Mouse (Mus musculus) adrenal gland, adult 18-20 months (tissue): ENCODE data around the gene Prmt1. TPM values are rescaled to one million over a fixed set of nuclear protein-coding genes. Genes with fewer than 3 reads are reported as not detected.

ENCODE experiments used
- DNase-seq, 2 experiments: peaks; one replicate each; pipeline ENCODE4 v3.0.0; 2021 to 2022; ENCODE audit warnings: low spot score in 2 of 2
- microRNA-seq, 2 experiments: library from miRNA; unstranded; fragments of <30 nt; microRNA quantifications; one replicate each; pipeline ENCODE4 v1.2.0; 2021; ENCODE audit warnings: borderline number of aligned reads in 2 of 2
- total RNA-seq, 2 experiments: library from RNA; stranded (reverse); gene quantifications; 1 replicate in 1 of 2; 2 replicates in 1 of 2; pipeline ENCODE4 v1.2.3; 2021

Prmt1 gene
- total RNA-seq, 2 experiments from 2014 or later: 203 to 216 TPM

GRCm38 (mm10) chr7:44954091-44954885, 32.1 kb downstream of the Prmt1 start:
- DNase-seq: no peak

- no peak for DNase-seq
Observed at GRCm38 (mm10) chr7:44953561-44953960, 32.8 kb downstream of the Prmt1 start.

- DNase-seq: peak; percentile 86
Observed at GRCm38 (mm10) chr7:44952611-44953306, 33.6 kb downstream of the Prmt1 start.

- DNase-seq: peak; percentile 62 to 73
Observed at GRCm38 (mm10) chr7:44951960-44952359, 34.4 kb downstream of the Prmt1 start.

- no peak for DNase-seq
Observed at GRCm38 (mm10) chr7:44949922-44950321, 36.4 kb downstream of the Prmt1 start.

- no peak for DNase-seq
Observed at GRCm38 (mm10) chr7:44942904-44943303, 43.5 kb downstream of the Prmt1 start, which contains the start of gene Tsks. Gene Tsks, plus strand, starts transcription at chr7:44943204.

GRCm38 (mm10) chr7:44938680-44939079, 47.7 kb downstream of the Prmt1 start:
- DNase-seq: no peak

- DNase-seq: peak; percentile 92
Observed at GRCm38 (mm10) chr7:44929204-44930151, 56.9 kb downstream of the Prmt1 start, which contains the start of gene Ap2a1. Gene Ap2a1, minus strand, starts transcription at chr7:44929496.

GRCm38 (mm10) chr7:44928570-44928969, 57.8 kb downstream of the Prmt1 start:
- no peak for DNase-seq

Small RNAs within 50 kb of the gene (microRNA-seq; reads per million reads assigned to microRNA genes)
- gene Mir7054: 0.61 to 1.4 reads per million in 2 experiments

Other genes with a start within 250 kb of the Prmt1 start
- gene Vrk3, start 238.2 kb downstream of the Prmt1 start, total RNA-seq: 10 to 100 TPM; 40.4 to 42.1 TPM
- gene Zfp473, start 235.5 kb downstream of the Prmt1 start, total RNA-seq: under 1 TPM; 0.30 to 0.51 TPM
- 10 to 100 TPM; 48.5 to 52.7 TPM for gene Nup62, start 170.5 kb downstream of the Prmt1 start, total RNA-seq
- gene Il4i1, start 170.2 kb downstream of the Prmt1 start, total RNA-seq: 1 to 10 TPM; 1.6 to 2.6 TPM
- 100 to 1,000 TPM; 136 to 217 TPM for gene Atf5, start 169.9 kb downstream of the Prmt1 start, total RNA-seq
- gene Akt1s1, start 137.6 kb downstream of the Prmt1 start, total RNA-seq: 100 to 1,000 TPM in 1 of 2 experiments, 10 to 100 TPM in 1; 86.3 to 128 TPM
- gene Tbc1d17, start 137.5 kb downstream of the Prmt1 start, total RNA-seq: 10 to 100 TPM; 48.1 to 60.2 TPM
- gene Pnkp, start 129.4 kb downstream of the Prmt1 start, total RNA-seq: 10 to 100 TPM; 33.8 to 40.8 TPM
- 100 to 1,000 TPM; 232 to 253 TPM for gene Ptov1, start 116.8 kb downstream of the Prmt1 start, total RNA-seq
- 10 to 100 TPM; 75.2 to 90.9 TPM for gene Med25, start 93.9 kb downstream of the Prmt1 start, total RNA-seq
- gene Fuz, start 90.5 kb downstream of the Prmt1 start, total RNA-seq: 10 to 100 TPM; 24.1 to 28.3 TPM
- 10 to 100 TPM; 81.7 to 97.4 TPM for gene Ap2a1, start 57.1 kb downstream of the Prmt1 start, total RNA-seq
- not detected for gene Tsks, start 43.4 kb downstream of the Prmt1 start, total RNA-seq
- gene Cpt1c, start 11.7 kb downstream of the Prmt1 start, total RNA-seq: 10 to 100 TPM in 1 of 2 experiments, 1 to 10 TPM in 1; 9.3 to 12.8 TPM
- gene Irf3, start 11.1 kb upstream of the Prmt1 start, total RNA-seq: 100 to 1,000 TPM; 128 to 131 TPM
- gene Bcl2l12, start 12.1 kb upstream of the Prmt1 start, total RNA-seq: 10 to 100 TPM; 13.9 to 14.2 TPM
- 10 to 100 TPM; 75.1 to 85.9 TPM for gene Scaf1, start 29.8 kb upstream of the Prmt1 start, total RNA-seq
- gene Rras, start 31.4 kb upstream of the Prmt1 start, total RNA-seq: 100 to 1,000 TPM in 1 of 2 experiments, 10 to 100 TPM in 1; 86.9 to 106 TPM
- 10 to 100 TPM; 30.8 to 45.3 TPM for gene Prr12, start 66.3 kb upstream of the Prmt1 start, total RNA-seq
- 10 to 100 TPM; 44.3 to 46.8 TPM for gene Nosip, start 75.9 kb upstream of the Prmt1 start, total RNA-seq
- 10 to 100 TPM; 14.9 to 28.3 TPM for gene Prrg2, start 76.1 kb upstream of the Prmt1 start, total RNA-seq
- 10 to 100 TPM; 32.0 to 36.4 TPM for gene Rcn3, start 105.7 kb upstream of the Prmt1 start, total RNA-seq
- 100 to 1,000 TPM; 111 to 137 TPM for gene Fcgrt, start 117.3 kb upstream of the Prmt1 start, total RNA-seq
- 1,000 to 10,000 TPM; 1,173 to 1,310 TPM for gene Rps11, start 137.9 kb upstream of the Prmt1 start, total RNA-seq
- 1,000 to 10,000 TPM; 1,445 to 1,619 TPM for gene Rpl13a, start 142.2 kb upstream of the Prmt1 start, total RNA-seq
- gene Gm45713, start 149.7 kb upstream of the Prmt1 start, total RNA-seq: not detected
- 10 to 100 TPM; 20.6 to 26.8 TPM for gene Flt3l, start 149.9 kb upstream of the Prmt1 start, total RNA-seq
- gene Pih1d1, start 167.7 kb upstream of the Prmt1 start, total RNA-seq: 10 to 100 TPM; 57.3 to 58.6 TPM
- 10 to 100 TPM; 58.4 to 68.5 TPM for gene Aldh16a1, start 168.0 kb upstream of the Prmt1 start, total RNA-seq
- under 1 TPM; 0.19 to 0.23 TPM for gene Slc17a7, start 177.4 kb upstream of the Prmt1 start, total RNA-seq
- gene Gfy, start 193.0 kb upstream of the Prmt1 start, total RNA-seq: not detected
- not detected for gene Pth2, start 194.4 kb upstream of the Prmt1 start, total RNA-seq
- under 1 TPM in 1 of 2 experiments, not detected in 1; 0.29 TPM for gene Ccdc155, start 218.3 kb upstream of the Prmt1 start, total RNA-seq
- gene Dkkl1, start 225.6 kb upstream of the Prmt1 start, total RNA-seq: not detected
- gene Tead2, start 229.2 kb upstream of the Prmt1 start, total RNA-seq: 10 to 100 TPM in 1 of 2 experiments, 1 to 10 TPM in 1; 8.5 to 11.7 TPM